Mouse (Mus musculus) hindbrain, embryonic 16.5 days (tissue): Measurements from ENCODE around the gene Sema5a. TPM values are rescaled to one million over a fixed set of nuclear protein-coding genes. Genes with fewer than 3 reads are reported as not detected.

ENCODE experiments used
- ATAC-seq: fragments of 200-750 bp; cut with Nextera tagmentation; 2 replicates; pipeline ENCODE4 v1.8.0; 2017; ENCODE audit warnings: moderate TSS enrichment, moderate library complexity
- H3K27ac ChIP-seq: fragments of 300-500 bp; sonication (generic); 2 replicates; pipeline ENCODE4 v1.5.1; 2014; ENCODE audit warnings: low read depth, mild to moderate bottlenecking, control low read depth, low read length, moderate library complexity
- H3K27me3 ChIP-seq: fragments of 300-500 bp; sonication (generic); replicated peaks from 2 replicates; pipeline ENCODE4 v1.6.1; 2014; ENCODE audit warnings: low read length; ENCODE audit not compliant: control insufficient read depth, insufficient read depth
- H3K36me3 ChIP-seq: fragments of 300-500 bp; sonication (generic); 2 replicates; pipeline ENCODE4 v1.6.1; 2014; ENCODE audit warnings: mild to moderate bottlenecking, low read length, moderate library complexity, mixed read lengths; ENCODE audit not compliant: control insufficient read depth, insufficient read depth
- H3K4me1 ChIP-seq: fragments of 300-500 bp; sonication (generic); 2 replicates; pipeline ENCODE4 v1.6.1; 2014; ENCODE audit warnings: low read depth, low read length; ENCODE audit not compliant: control insufficient read depth, insufficient read depth
- H3K4me2 ChIP-seq: fragments of 300-500 bp; sonication (generic); 2 replicates; pipeline ENCODE4 v1.6.1; 2014; ENCODE audit warnings: mild to moderate bottlenecking, low read length, control low read depth, moderate library complexity
- H3K4me3 ChIP-seq: fragments of 300-500 bp; sonication (generic); 2 replicates; pipeline ENCODE4 v1.5.1; 2014; ENCODE audit warnings: mild to moderate bottlenecking, low read length, control low read depth, moderate library complexity
- H3K9ac ChIP-seq: fragments of 300-500 bp; sonication (generic); 2 replicates; pipeline ENCODE4 v1.6.1; 2014; ENCODE audit warnings: low read depth, mild to moderate bottlenecking, control low read depth, low read length, moderate library complexity
- H3K9me3 ChIP-seq: fragments of 300-500 bp; sonication (generic); 2 replicates; pipeline ENCODE4 v1.6.1; 2014; ENCODE audit warnings: mild to moderate bottlenecking, low read length, moderate library complexity; ENCODE audit not compliant: control insufficient read depth
- WGBS: fragments of 180-500 bp; shearing (Covaris S2); extraction: QIAGEN DNeasy Blood & Tissue Kit; methylation state at CpG from one replicate; pipeline ENCODE4 v1.1.7; 2014; 5-methylcytosine and 5-hydroxymethylcytosine counted together
- polyA plus RNA-seq: library from polyadenylated mRNA; unstranded; fragments of >200 nt; fragmentation: Nextera tagmentation; extraction: Ambion mirVana; gene quantifications from 2 replicates; pipeline ENCODE4 v1.2.1, GENCODE M21; 2015

Gene Sema5a
- polyA plus RNA-seq, 1 experiment from 2014 or later: 10.1 TPM

- H3K4me3 ChIP-seq: no peak overlapping the region
- 87% methylated on average over 6 of the region's 6 CpGs for WGBS
- no peaks in the 10 kb centered on the region for H3K4me1 ChIP-seq
- no peaks in the 10 kb centered on the region for H3K27me3 ChIP-seq
- no peak overlapping the region for H3K27ac ChIP-seq
- no peaks in the 10 kb centered on the region for H3K9me3 ChIP-seq
- ATAC-seq: no peak
- no peak overlapping the region for H3K4me2 ChIP-seq
- H3K36me3 ChIP-seq: no peaks in the 10 kb centered on the region
- no peak overlapping the region for H3K9ac ChIP-seq
Measured at GRCm38 (mm10) chr15:32306557-32307243, 62.1 kb downstream of the Sema5a start.

GRCm38 (mm10) chr15:32310834-32311233 is 66.2 kb downstream of the Sema5a start:
- no peak for ATAC-seq
- 86% methylated on average over 8 of the region's 8 CpGs for WGBS
- no peak overlapping the region for H3K9ac ChIP-seq
- no peaks in the 10 kb centered on the region for H3K9me3 ChIP-seq
- H3K36me3 ChIP-seq: no peaks in the 10 kb centered on the region
- no peaks in the 10 kb centered on the region for H3K4me1 ChIP-seq
- no peak overlapping the region for H3K4me2 ChIP-seq
- H3K4me3 ChIP-seq: no peak overlapping the region
- no peak overlapping the region for H3K27ac ChIP-seq
- no peaks in the 10 kb centered on the region for H3K27me3 ChIP-seq

- no peaks in the 10 kb centered on the region for H3K36me3 ChIP-seq
- H3K27ac ChIP-seq: no peak overlapping the region
- no peak for ATAC-seq
Measured at GRCm38 (mm10) chr15:32311287-32311686, 66.7 kb downstream of the Sema5a start.

GRCm38 (mm10) chr15:32317074-32317473 is 72.5 kb downstream of the Sema5a start:
- H3K9me3 ChIP-seq: no peaks in the 10 kb centered on the region
- H3K36me3 ChIP-seq: no peaks in the 10 kb centered on the region
- H3K27ac ChIP-seq: no peak overlapping the region
- no peak overlapping the region for H3K4me3 ChIP-seq
- no peaks in the 10 kb centered on the region for H3K4me1 ChIP-seq
- H3K27me3 ChIP-seq: no peaks in the 10 kb centered on the region
- H3K4me2 ChIP-seq: no peak overlapping the region
- no peak for ATAC-seq
- 83% methylated on average over 5 of the region's 5 CpGs for WGBS
- H3K9ac ChIP-seq: no peak overlapping the region

More at GRCm38 (mm10) chr15:32311287-32311686, 66.7 kb downstream of the Sema5a start:
- 55% methylated on average over 8 of the region's 8 CpGs for WGBS
- Histone ChIP-seq H3K9me3 (no peaks in the 10 kb centered on the region), H3K4me3 (no peak overlapping the region), H3K4me1 (no peaks in the 10 kb centered on the region), H3K27me3 (no peaks in the 10 kb centered on the region), H3K4me2 (no peak overlapping the region), H3K9ac (no peak overlapping the region)

- 91% methylated on average over 3 of the region's 3 CpGs for WGBS
- H3K36me3 ChIP-seq: no peaks in the 10 kb centered on the region
- H3K4me3 ChIP-seq: no peak overlapping the region
- no peaks in the 10 kb centered on the region for H3K9me3 ChIP-seq
- H3K27me3 ChIP-seq: no peaks in the 10 kb centered on the region
- no peak for ATAC-seq
- no peak overlapping the region for H3K27ac ChIP-seq
- no peak overlapping the region for H3K9ac ChIP-seq
- H3K4me1 ChIP-seq: peaks cover 2% of the 10 kb centered on the region
- H3K4me2 ChIP-seq: no peak overlapping the region
Measured at GRCm38 (mm10) chr15:32320739-32321138, 76.1 kb downstream of the Sema5a start.

- H3K9ac ChIP-seq: no peak overlapping the region
- no peaks in the 10 kb centered on the region for H3K9me3 ChIP-seq
- no peak overlapping the region for H3K4me3 ChIP-seq
- H3K27ac ChIP-seq: no peak overlapping the region
- H3K4me2 ChIP-seq: no peak overlapping the region
- H3K27me3 ChIP-seq: no peaks in the 10 kb centered on the region
- ATAC-seq: no peak
- 90% methylated on average over 5 of the region's 5 CpGs for WGBS
- H3K4me1 ChIP-seq: peaks cover 2% of the 10 kb centered on the region
- H3K36me3 ChIP-seq: no peaks in the 10 kb centered on the region
Measured at GRCm38 (mm10) chr15:32322455-32323220, 78.0 kb downstream of the Sema5a start.

GRCm38 (mm10) chr15:32323224-32323623 is 78.6 kb downstream of the Sema5a start:
- H3K27me3 ChIP-seq: no peaks in the 10 kb centered on the region
- WGBS: 94% methylated on average over 4 of the region's 4 CpGs
- no peak for ATAC-seq
- no peak overlapping the region for H3K27ac ChIP-seq
- no peak overlapping the region for H3K4me3 ChIP-seq
- H3K9ac ChIP-seq: no peak overlapping the region
- no peak overlapping the region for H3K4me2 ChIP-seq
- no peaks in the 10 kb centered on the region for H3K9me3 ChIP-seq
- peaks cover 2% of the 10 kb centered on the region for H3K4me1 ChIP-seq
- H3K36me3 ChIP-seq: no peaks in the 10 kb centered on the region

GRCm38 (mm10) chr15:32324105-32324504 is 79.5 kb downstream of the Sema5a start:
- Histone ChIP-seq H3K4me2 (no peak overlapping the region), H3K4me3 (no peak overlapping the region), H3K9ac (no peak overlapping the region), H3K9me3 (no peaks in the 10 kb centered on the region), H3K4me1 (peaks cover 2% of the 10 kb centered on the region), H3K27me3 (no peaks in the 10 kb centered on the region), H3K27ac (no peak overlapping the region), H3K36me3 (no peaks in the 10 kb centered on the region)
- no peak for ATAC-seq
- WGBS: 62% methylated on average over 7 of the region's 7 CpGs

- no peak for ATAC-seq
- WGBS: 52% methylated on average over 4 of the region's 4 CpGs
Measured at GRCm38 (mm10) chr15:32328370-32329004, 83.9 kb downstream of the Sema5a start.

More at GRCm38 (mm10) chr15:32328370-32329004, 83.9 kb downstream of the Sema5a start:
- Histone ChIP-seq H3K4me1 (peaks cover 11% of the 10 kb centered on the region), H3K36me3 (no peaks in the 10 kb centered on the region), H3K9me3 (no peaks in the 10 kb centered on the region), H3K4me3 (no peak overlapping the region), H3K27ac (no peak overlapping the region), H3K27me3 (no peaks in the 10 kb centered on the region), H3K9ac (no peak overlapping the region), H3K4me2 (no peak overlapping the region)
